Mouse (Mus musculus) left cerebral cortex, postnatal 36 days (tissue): Measurements from ENCODE around the gene Gm5640. TPM values are rescaled to one million over a fixed set of nuclear protein-coding genes. Genes with fewer than 3 reads are reported as not detected.
"Not testable (repeated sequence)": the region's sequence is repeated elsewhere in the genome, so short reads cannot be mapped to it uniquely, and the experiment has no call there.

Source experiments
- DNase-seq, 2 experiments: peaks; one replicate each; pipeline ENCODE4 v3.0.0; 2021 to 2022; ENCODE audit warnings: low spot score in 2 of 2, mixed read lengths in 1 of 2
- intact Hi-C: fragments of 180-260 bp; cut with DNase I; formaldehyde crosslinking; loops from one replicate; pipeline ENCODE4 v1.15.1; 2025
- total RNA-seq, 2 experiments: library from RNA; stranded (reverse); gene quantifications; 2 replicates each; pipeline ENCODE4 v1.2.3; 2021

Gene Gm5640
- total RNA-seq = under 1 TPM; 0.14 to 0.15 TPM

- intact Hi-C loops = not testable (repeated sequence)
Observed at GRCm38 (mm10) chrX:74645466-74646323, at the start of gene Gm5640. Gene Gm5640, minus strand, starts transcription at chrX:74645635.

GRCm38 (mm10) chrX:74646393-74646792 is 958 bp upstream of the Gm5640 start:
- DNase-seq, intact Hi-C loops: not testable (repeated sequence)

More at GRCm38 (mm10) chrX:74645466-74646323, at the start of gene Gm5640:
- peak; percentile 10 to 33 for DNase-seq

GRCm38 (mm10) chrX:74592379-74592778 is 53.1 kb downstream of the Gm5640 start, which contains the start of gene Olfr1325:
Gene Olfr1325, plus strand, starts transcription at chrX:74592679.
- intact Hi-C loops = no loop called here
- no peak for DNase-seq

Other genes starting within 250 kb of the Gm5640 start
- gene G6pdx, start 216.4 kb downstream of the Gm5640 start, total RNA-seq = 10 to 100 TPM; 25.9 to 26.3 TPM
- gene Gm6880, start 164.2 kb downstream of the Gm5640 start, total RNA-seq = not detected
- gene Olfr1326-ps1, start 70.7 kb downstream of the Gm5640 start, total RNA-seq = not detected
- not detected for gene Olfr1325, start 53.0 kb downstream of the Gm5640 start, total RNA-seq
- not detected for gene Gm6890, start 95.3 kb upstream of the Gm5640 start, total RNA-seq
- under 1 TPM in 1 of 2 experiments, not detected in 1; 0.14 TPM for gene Gm5936, start 191.6 kb upstream of the Gm5640 start, total RNA-seq